Mouse (Mus musculus) naive thymus-derived CD4-positive, alpha-beta T cell, adult 2 months (primary cell): ENCODE measurements around the gene H1foo.

ENCODE experiments used
- DNase-seq: peaks from one replicate; pipeline ENCODE4 v3.0.0-alpha.2; 2011; ENCODE audit warnings: low read depth

Gene H1foo

GRCm38 (mm10) chr6:115961743-115962142, 17.0 kb downstream of the H1foo start:
- DNase-seq = no peak

GRCm38 (mm10) chr6:115962439-115963085, 17.8 kb downstream of the H1foo start:
- DNase-seq = no peak

GRCm38 (mm10) chr6:115963656-115964055, 18.9 kb downstream of the H1foo start:
- no peak for DNase-seq

DNA sequence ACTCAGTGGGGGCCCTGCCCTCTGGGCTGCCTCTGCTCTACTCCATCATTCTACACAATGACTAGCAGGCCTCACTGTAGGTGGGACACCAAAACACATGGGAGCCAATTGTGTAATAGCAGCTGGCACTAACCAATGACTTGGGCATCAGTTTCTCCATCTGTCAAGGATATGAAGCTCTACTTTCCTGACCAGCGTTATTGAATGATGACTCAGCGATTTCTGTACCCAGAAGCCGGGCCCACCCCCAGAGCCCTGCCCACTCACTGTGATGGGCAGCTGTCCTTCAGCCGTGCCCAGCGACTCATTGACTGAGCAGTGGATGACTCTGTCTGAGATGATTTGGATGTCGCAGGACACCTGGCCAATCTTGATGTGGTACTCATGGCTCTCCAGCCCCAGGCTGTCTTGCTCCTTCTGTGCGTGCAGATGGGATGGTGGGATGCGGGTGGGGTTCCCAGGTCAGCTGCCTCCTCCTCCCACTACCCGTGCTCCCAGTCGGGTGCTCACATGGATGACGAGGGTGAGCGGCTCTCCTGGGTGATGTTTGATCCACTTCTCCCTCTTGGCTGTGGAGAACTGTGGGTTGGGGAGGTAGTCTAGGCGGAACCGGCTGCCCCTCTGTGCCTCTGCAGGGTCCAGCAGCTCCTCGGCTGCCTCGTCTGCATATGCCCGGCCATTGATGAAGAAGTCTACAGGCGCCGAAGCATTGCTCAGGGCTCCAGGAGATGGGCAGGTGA, 21.7 kb downstream of the H1foo start:
- DNase-seq = no peak

- DNase-seq = no peak
Measured at GRCm38 (mm10) chr6:115967291-115967880, 22.6 kb downstream of the H1foo start.

DNA sequence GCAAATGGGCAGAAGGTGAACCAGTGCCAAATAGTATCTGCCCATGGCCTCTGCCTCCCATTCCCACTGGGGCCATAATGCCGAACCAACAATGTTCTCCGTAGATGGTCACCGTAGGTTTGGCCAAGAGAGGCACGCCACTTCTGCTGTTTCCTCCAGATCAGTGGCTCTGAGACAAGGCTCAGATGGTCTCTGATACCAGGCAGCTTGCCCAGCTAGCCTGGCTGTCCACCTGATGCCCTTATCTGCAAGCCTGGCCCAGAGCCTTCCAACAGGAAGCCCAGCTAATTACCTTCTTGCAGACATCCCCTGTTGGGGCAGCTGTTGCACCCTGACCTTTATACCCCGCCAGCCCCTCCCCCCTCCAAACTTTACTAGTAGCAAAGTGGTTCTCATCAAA, 23.3 kb downstream of the H1foo start:
- DNase-seq = no peak

DNA sequence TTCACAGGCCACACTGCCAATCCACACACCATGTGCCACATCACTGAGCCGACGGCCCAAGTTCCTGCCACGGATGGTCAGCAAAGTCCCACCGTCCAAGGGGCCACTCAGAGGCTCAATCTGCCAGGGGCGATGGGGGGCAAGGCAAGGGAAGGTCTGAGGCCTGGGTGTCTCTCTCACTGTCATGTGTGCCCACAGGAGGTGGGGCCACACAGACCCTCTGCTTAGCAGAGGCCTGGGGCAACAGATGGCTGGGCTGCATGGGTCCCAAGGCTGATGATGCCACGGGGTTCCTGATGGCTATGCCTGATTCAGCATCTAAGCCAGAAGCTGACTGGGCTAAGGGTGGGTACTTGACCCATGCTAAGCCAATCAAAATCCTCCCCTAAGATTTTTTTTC, 24.0 kb downstream of the H1foo start:
- no peak for DNase-seq

GRCm38 (mm10) chr6:115969103-115969502, 24.4 kb downstream of the H1foo start:
- DNase-seq = no peak

- no peak for DNase-seq
Measured at GRCm38 (mm10) chr6:115969952-115970351, 25.2 kb downstream of the H1foo start.

DNA sequence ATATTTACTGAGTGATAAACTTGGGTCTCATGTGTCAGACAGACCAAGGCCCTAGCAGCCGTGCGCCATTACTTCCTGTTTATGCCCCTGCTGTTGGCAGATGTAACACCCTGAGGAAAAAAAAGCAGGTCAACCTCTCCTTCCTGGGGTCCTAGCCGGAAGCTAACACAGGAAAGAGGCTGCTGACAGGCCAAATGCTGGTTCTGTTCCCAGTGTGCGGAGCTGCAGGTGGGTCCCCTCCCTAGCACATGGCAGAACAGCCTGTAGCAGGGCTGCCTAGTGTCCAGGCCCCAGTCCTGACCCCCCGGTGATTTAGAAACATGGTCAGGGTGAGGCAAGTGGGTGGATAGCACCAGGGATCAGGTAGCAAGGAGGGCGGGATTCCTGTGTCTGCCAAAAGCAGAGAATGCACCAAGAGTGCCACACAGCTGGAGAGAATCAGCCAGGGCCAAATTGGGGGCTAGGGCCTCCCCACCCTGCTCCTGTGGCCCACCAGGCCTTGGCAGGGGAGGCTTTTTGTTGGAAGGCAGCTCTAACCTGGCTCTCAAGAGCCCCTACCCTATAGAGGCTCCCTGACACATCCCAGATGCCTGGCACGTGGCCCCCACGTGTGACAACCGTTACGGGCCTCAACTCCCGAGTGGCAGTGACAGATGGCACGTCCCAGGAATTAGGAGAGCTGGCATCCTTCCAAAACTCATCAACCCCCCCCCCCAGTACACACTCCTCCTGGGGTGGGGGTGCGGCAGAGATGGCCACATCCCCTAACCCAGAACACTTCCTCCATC, 26.7 kb downstream of the H1foo start:
- DNase-seq = peak; percentile 38

GRCm38 (mm10) chr6:115972083-115972764, 27.5 kb downstream of the H1foo start:
- DNase-seq = no peak

DNA sequence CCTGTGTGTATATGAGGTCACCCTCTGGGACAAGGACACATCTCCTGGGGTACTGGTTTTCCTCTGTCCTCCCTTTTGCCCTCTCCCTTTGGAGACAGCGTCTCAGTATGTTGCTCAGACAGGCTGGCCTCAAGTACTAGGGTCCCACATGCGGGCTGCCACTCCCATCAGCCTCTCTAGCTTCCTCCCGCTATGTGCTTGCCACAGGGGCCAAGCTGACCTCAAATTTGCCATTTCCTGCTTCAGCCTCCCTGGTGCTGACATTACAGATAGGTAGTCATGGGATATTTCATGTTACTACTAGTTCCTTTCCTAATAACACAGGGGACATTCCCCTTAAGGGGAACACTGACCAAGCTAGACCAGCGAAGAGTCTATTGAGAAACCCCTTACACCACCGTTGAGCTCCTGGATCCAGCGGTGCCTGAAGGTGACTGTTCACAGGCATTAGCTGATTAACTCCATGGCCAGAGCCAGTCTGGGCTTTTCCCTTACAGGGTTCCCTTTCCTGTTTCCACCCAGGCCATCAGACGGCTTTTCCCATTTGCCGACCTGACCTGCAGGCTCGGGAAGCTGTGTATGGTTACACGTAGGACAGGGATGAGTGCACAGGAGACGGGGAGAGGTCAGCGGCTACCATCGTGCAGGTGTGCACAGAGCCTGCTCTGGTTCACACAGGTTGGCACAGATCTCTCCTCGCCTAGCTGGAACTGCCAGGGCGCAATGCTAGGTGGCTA, 28.6 kb downstream of the H1foo start:
- DNase-seq = no peak

GRCm38 (mm10) chr6:115973881-115974662, 29.3 kb downstream of the H1foo start:
- no peak for DNase-seq

DNA sequence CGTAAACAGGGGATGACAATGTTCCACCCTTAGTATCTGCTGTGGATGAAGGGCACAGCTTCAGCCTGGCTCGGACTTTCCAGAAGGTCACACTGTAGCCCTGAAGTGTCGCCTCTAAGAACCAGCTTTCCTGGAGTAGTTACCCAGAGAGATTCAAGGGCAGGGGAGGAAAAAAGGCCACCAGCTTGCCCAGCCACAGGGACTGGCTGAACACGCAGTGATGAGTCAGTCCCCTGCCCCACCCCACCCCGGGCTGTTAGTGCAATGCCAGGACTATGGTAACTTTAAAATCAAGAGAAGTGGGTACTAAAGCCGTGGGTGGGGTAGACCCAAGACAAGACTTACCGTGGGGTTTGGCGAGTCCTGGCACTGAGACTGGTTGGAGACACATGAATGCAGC, 30.9 kb downstream of the H1foo start:
- DNase-seq = no peak

GRCm38 (mm10) chr6:115977810-115978209, 33.1 kb downstream of the H1foo start:
- no peak for DNase-seq

- no peak for DNase-seq
Measured at GRCm38 (mm10) chr6:115978596-115978995, 33.9 kb downstream of the H1foo start.

GRCm38 (mm10) chr6:115982889-115983288, 38.2 kb downstream of the H1foo start:
- no peak for DNase-seq

- no peak for DNase-seq
Measured at GRCm38 (mm10) chr6:115983306-115984038, 38.7 kb downstream of the H1foo start.

- no peak for DNase-seq
Measured at GRCm38 (mm10) chr6:115984580-115984979, 39.8 kb downstream of the H1foo start.

GRCm38 (mm10) chr6:115985622-115986021, 40.9 kb downstream of the H1foo start:
- no peak for DNase-seq
